Mouse (Mus musculus) G1E (cell line): ENCODE results near the gene Cntnap1. TPM values are rescaled to one million over a fixed set of nuclear protein-coding genes. Genes with fewer than 3 reads are reported as not detected.

Experiments
- ATAC-seq: 2 replicates; pipeline ENCODE4 v1.8.0; 2016; ENCODE audit warnings: mild to moderate bottlenecking; ENCODE audit not compliant: insufficient number of reproducible peaks, poor library complexity, low FRiP score, severe bottlenecking; ENCODE audit errors: extremely low read depth
- DNase-seq: peaks from one replicate; pipeline ENCODE4 v3.0.0; 2012; ENCODE audit warnings: low spot score
- H3K27me3 ChIP-seq: 2 replicates; pipeline ENCODE4 v1.6.1; 2012; ENCODE audit warnings: mild to moderate bottlenecking, low read length, inconsistent platforms; ENCODE audit not compliant: insufficient read depth
- H3K36me3 ChIP-seq: replicated peaks from 2 replicates; pipeline ENCODE3; 2012; ENCODE audit warnings: mild to moderate bottlenecking, inconsistent platforms
- H3K4me1 ChIP-seq: 2 replicates; pipeline ENCODE4 v1.6.1; 2012; ENCODE audit warnings: low read depth, low read length, inconsistent platforms, mixed read lengths; ENCODE audit not compliant: insufficient read depth
- H3K4me3 ChIP-seq: 2 replicates; pipeline ENCODE4 v1.5.1; 2012; ENCODE audit warnings: low read depth, mild to moderate bottlenecking, inconsistent platforms, low read length, moderate library complexity, mixed read lengths
- H3K9me3 ChIP-seq: replicated peaks from 2 replicates; pipeline ENCODE4 v1.6.1; 2012; ENCODE audit warnings: inconsistent platforms
- CTCF ChIP-seq: IDR thresholded peaks from 2 replicates; pipeline ENCODE4 v1.5.1; 2012; ENCODE audit warnings: low read depth, low read length, inconsistent platforms, mixed read lengths
- GATA1 ChIP-seq: IDR thresholded peaks from 2 replicates; pipeline ENCODE4 v1.6.1; 2012; ENCODE audit warnings: borderline replicate concordance, low read length, inconsistent platforms, mixed read lengths
- GATA2 ChIP-seq: IDR thresholded peaks from 2 replicates; pipeline ENCODE4 v1.6.1; 2012; ENCODE audit warnings: low read depth, low read length, inconsistent platforms, borderline replicate concordance
- POLR2AphosphoS5 ChIP-seq: IDR thresholded peaks from 2 replicates; pipeline ENCODE4 v1.6.1; 2012; ENCODE audit warnings: low read depth, low read length, inconsistent platforms; ENCODE audit not compliant: insufficient replicate concordance
- TAL1 ChIP-seq: conservative IDR thresholded peaks from 2 replicates; pipeline ENCODE4 v1.6.1; 2012; ENCODE audit warnings: low read depth, low read length, inconsistent platforms, mixed read lengths
- polyA plus RNA-seq: library from polyadenylated mRNA; stranded (reverse); fragments of >175 nt; gene quantifications from 2 replicates; pipeline ENCODE4 v1.2.3, GENCODE M21; 2012
- total RNA-seq, 2 experiments: library from RNA; stranded (forward) in 1 of 2; stranded (reverse) in 1 of 2; fragments of 200-1000 nt in 1 of 2; fragments of >200 nt in 1 of 2; fragmentation: Nextera tagmentation in 1 of 2; gene quantifications; 2 replicates each; pipeline ENCODE4 v1.2.3; 2014 to 2017

Gene Cntnap1
- total and polyA plus RNA-seq, 3 experiments = under 0.01 to 0.02 TPM; not detected in 1

- no peak for TF ChIP-seq GATA1
- TF ChIP-seq POLR2AphosphoS5 = no peak
- TF ChIP-seq GATA2 = no peak
- no peak for TF ChIP-seq CTCF
- TF ChIP-seq TAL1 = no peak
- Histone ChIP-seq H3K36me3 (peaks cover 5% of the 10 kb centered on the region), H3K4me3 (peak overlapping the region; percentile 91), H3K9me3 (no peaks in the 10 kb centered on the region), H3K27me3 (peaks cover 29% of the 10 kb centered on the region), H3K4me1 (peaks cover 59% of the 10 kb centered on the region)
- ATAC-seq (no peak), DNase-seq (no peak)
Observed at GRCm38 (mm10) chr11:101225331-101226064, 55.2 kb downstream of the Cntnap1 start.

DNA sequence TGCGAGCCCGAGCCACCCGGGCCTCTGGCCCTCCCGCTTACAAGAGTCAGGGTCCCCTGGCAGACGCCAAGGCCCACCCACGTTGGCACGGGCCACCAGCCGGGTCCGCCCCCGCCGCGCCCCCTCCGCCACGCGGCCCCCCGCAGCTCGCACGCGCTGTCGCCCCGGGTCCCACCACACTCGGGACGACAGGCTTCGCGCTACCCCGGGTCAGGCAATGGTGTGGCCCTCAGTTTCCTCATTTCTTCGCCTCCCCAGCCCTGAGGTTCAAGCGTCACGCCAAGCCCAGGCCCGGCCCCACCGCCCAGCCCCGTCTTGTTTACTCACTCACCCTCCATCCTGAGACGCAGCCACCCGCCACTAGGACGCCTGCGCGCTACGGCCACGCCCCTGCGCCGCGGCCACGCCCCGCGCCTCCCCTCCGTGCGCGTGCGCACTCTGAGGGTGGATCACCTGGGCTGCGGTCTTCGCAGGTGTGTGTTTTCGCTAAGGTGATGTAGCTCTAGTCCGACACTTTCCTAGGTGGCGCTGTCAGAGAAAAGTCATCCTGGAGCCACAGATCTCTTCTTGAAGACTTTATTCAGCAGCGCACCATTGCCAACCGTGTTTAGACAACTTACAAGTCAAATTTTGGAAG is 55.9 kb downstream of the Cntnap1 start, which contains the start of gene Ezh1:
Gene Ezh1, minus strand, starts transcription at position 399 of the 637 bp plus-strand sequence.
- peak; percentile 87 for DNase-seq
- Histone ChIP-seq H3K4me1 (peaks cover 60% of the 10 kb centered on the region), H3K27me3 (peaks cover 36% of the 10 kb centered on the region), H3K9me3 (no peaks in the 10 kb centered on the region), H3K36me3 (peaks cover 5% of the 10 kb centered on the region), H3K4me3 (peak within 1 kb of the TSS; percentile 91)
- TF ChIP-seq CTCF (no peak), GATA2 (no peak), GATA1 (no peak), POLR2AphosphoS5 (no peak), TAL1 (no peak)
- peak; percentile 66 for ATAC-seq

DNA sequence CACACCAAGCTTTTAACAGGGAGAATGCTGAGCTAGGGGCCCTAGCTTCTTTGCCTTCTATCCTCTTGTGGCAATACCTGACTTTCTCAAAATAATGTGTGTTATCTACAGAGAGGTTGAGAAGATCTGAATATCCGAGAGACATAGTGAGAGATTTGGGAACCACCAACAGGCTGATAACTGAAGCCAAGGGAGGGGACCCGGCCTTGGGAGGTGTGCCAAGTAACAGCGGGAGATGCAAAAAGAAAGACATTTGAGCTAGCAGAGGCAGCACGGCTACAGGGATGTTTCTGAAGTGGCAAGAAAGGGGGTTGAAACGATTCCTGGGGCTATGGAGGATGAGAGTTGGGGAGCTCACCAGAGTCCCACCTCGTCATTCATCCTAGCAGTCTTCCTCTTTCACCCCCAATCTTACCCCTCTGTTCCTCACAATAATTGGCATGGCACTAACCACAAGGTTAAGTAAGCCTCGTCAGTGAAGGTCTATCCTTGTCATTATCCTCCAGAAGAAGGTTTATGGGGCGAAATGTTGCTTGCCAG is 59.1 kb downstream of the Cntnap1 start:
- Histone ChIP-seq H3K4me1 (peaks cover 71% of the 10 kb centered on the region), H3K4me3 (no peak overlapping the region), H3K9me3 (no peaks in the 10 kb centered on the region), H3K36me3 (peaks cover 3% of the 10 kb centered on the region), H3K27me3 (peaks cover 38% of the 10 kb centered on the region)
- TF ChIP-seq TAL1 (no peak), GATA1 (no peak), GATA2 (no peak), CTCF (no peak), POLR2AphosphoS5 (no peak)
- DNase-seq = no peak
- no peak for ATAC-seq

DNA sequence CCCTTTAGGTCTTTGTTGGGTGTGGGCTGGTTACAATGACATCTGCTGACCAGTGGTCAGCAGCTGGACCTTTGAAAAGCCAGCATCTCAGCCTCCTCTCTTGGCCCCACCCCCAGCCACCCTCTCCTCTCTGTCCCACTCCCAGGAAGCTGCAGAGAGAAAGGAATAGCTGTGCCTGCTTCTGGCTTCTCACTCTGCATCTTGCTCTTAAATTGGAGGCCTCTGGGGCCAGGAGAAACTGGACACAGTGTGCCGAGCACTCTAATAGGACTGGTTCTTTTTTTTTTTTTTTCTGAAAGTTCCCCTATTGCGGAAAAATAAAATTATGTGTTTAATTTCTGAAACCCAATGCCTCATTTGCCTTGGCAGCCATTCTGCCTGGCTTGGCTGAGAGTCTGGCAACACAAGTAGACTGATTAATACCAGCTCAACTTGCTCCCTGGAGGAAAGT is 59.8 kb downstream of the Cntnap1 start:
- DNase-seq (no peak), ATAC-seq (no peak)
- Histone ChIP-seq H3K9me3 (no peaks in the 10 kb centered on the region), H3K27me3 (peaks cover 40% of the 10 kb centered on the region), H3K4me3 (no peak overlapping the region), H3K36me3 (no peaks in the 10 kb centered on the region), H3K4me1 (peaks cover 68% of the 10 kb centered on the region)
- TF ChIP-seq CTCF (no peak), TAL1 (no peak), POLR2AphosphoS5 (no peak), GATA2 (no peak), GATA1 (no peak)

DNA sequence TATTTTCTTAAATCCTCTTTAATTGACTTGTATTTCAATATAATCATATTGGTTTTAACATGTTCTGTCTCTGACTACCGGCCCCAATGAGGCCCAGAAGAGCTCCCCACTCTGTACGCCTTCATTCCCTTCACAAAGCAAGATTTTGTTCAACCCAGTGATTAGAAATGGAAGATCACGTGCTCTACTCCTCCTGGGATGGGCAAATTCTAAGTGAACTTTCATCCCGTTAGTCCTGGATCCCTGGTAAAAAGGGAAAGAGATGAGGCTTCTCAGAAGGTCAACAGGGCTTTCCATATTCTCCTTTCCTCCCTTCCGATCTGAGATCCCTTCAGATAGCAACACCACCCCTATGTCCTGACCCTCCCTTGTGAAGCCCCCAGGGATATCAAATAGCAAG is 60.2 kb downstream of the Cntnap1 start:
- H3K4me1 ChIP-seq = peaks cover 64% of the 10 kb centered on the region
- no peak for TF ChIP-seq POLR2AphosphoS5
- no peak for TF ChIP-seq TAL1
- no peak for TF ChIP-seq GATA1
- TF ChIP-seq GATA2 = no peak
- no peak for TF ChIP-seq CTCF
- no peaks in the 10 kb centered on the region for H3K36me3 ChIP-seq
- no peak overlapping the region for H3K4me3 ChIP-seq
- DNase-seq = no peak
- no peaks in the 10 kb centered on the region for H3K9me3 ChIP-seq
- H3K27me3 ChIP-seq = peaks cover 40% of the 10 kb centered on the region
- ATAC-seq = no peak
